Mouse (Mus musculus) kidney, adult 2 months (tissue): ENCODE results near the gene Adamtsl3. TPM values are rescaled to one million over a fixed set of nuclear protein-coding genes. Genes with fewer than 3 reads are reported as not detected.

ENCODE experiments used
- DNase-seq: peaks from one replicate; pipeline ENCODE4 v3.0.0; 2021
- H3K27ac ChIP-seq: fragments of 200-500 bp; 2 replicates; pipeline ENCODE4 v1.5.1; 2012; ENCODE audit warnings: low read depth, low read length, control low read depth, inconsistent platforms; ENCODE audit not compliant: insufficient read depth
- H3K27me3 ChIP-seq: fragments of 200-500 bp; replicated peaks from 2 replicates; pipeline ENCODE4 v1.6.1; 2012; ENCODE audit warnings: mild to moderate bottlenecking, moderate library complexity, low read length, inconsistent platforms; ENCODE audit not compliant: control insufficient read depth, insufficient read depth
- H3K36me3 ChIP-seq: fragments of 200-500 bp; 2 replicates; pipeline ENCODE4 v1.6.1; 2012; ENCODE audit warnings: mild to moderate bottlenecking, moderate library complexity, low read length, inconsistent platforms; ENCODE audit not compliant: control insufficient read depth, insufficient read depth
- H3K4me1 ChIP-seq: fragments of 200-500 bp; 2 replicates; pipeline ENCODE4 v1.6.1; 2011; ENCODE audit warnings: low read length; ENCODE audit not compliant: control insufficient read depth, insufficient read depth
- H3K4me3 ChIP-seq: fragments of 200-500 bp; 2 replicates; pipeline ENCODE4 v1.5.1; 2011; ENCODE audit warnings: mild to moderate bottlenecking, low read depth, low read length, control low read depth; ENCODE audit not compliant: insufficient read depth
- CTCF ChIP-seq: fragments of 200-500 bp; conservative IDR thresholded peaks from 2 replicates; pipeline ENCODE4 v1.5.1; 2011; ENCODE audit warnings: low read depth, mild to moderate bottlenecking, control low read depth, low read length, moderate library complexity, mixed read lengths; ENCODE audit not compliant: insufficient read depth, insufficient read length
- POLR2A ChIP-seq: fragments of 200-500 bp; IDR thresholded peaks from one replicate; pipeline ENCODE4 v1.6.1; 2011; ENCODE audit warnings: low read depth, low read length, control low read depth
- WGBS: fragments of 180-500 bp; shearing (Covaris S2); methylation state at CpG from one replicate; pipeline ENCODE4 v1.1.7; 2018; 5-methylcytosine and 5-hydroxymethylcytosine counted together
- polyA plus RNA-seq: library from polyadenylated mRNA; depleted of rRNA; stranded (reverse); fragments of >200 nt; gene quantifications from 2 replicates; pipeline ENCODE4 v1.2.3, GENCODE M21; 2012

Gene Adamtsl3
- polyA plus RNA-seq, 1 experiment, result 0.41 TPM

- TF ChIP-seq POLR2A, result no peak
- no peak for TF ChIP-seq CTCF
- no peak overlapping the region for H3K27ac ChIP-seq
- H3K36me3 ChIP-seq, result no peaks in the 10 kb centered on the region
- no peak for DNase-seq
- H3K27me3 ChIP-seq, result no peaks in the 10 kb centered on the region
- H3K4me1 ChIP-seq, result no peaks in the 10 kb centered on the region
- 87% methylated on average over 4 of the region's 4 CpGs for WGBS
- H3K4me3 ChIP-seq, result no peak overlapping the region
These were observed 24.7 kb downstream of the Adamtsl3 start for GRCm38 (mm10) chr7:82360186-82360585.

DNA sequence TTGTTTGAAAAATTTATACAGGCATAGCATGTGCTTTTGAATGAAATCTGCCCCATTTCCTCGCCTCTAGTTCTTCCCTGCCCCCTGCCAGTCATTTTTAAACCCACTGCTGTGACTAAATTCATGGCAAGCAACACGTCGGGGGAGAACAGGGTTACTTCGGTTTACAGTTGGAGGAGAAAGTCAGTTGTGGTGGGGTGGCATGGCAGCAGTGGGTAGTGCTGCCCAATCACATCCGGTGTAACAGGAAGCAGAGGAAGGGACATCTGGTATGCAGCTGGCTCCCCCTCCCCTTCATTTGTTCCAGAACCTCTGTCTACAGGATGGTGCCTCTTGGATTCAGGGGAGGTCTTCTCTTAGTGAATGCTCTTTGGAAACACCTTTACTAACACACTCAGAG is 25.6 kb downstream of the Adamtsl3 start:
- H3K27me3 ChIP-seq, result no peaks in the 10 kb centered on the region
- DNase-seq, result no peak
- no peaks in the 10 kb centered on the region for H3K4me1 ChIP-seq
- H3K4me3 ChIP-seq, result no peak overlapping the region
- no peak for TF ChIP-seq POLR2A
- H3K27ac ChIP-seq, result no peak overlapping the region
- 77% methylated on average over 5 of the region's 5 CpGs for WGBS
- no peaks in the 10 kb centered on the region for H3K36me3 ChIP-seq

DNA sequence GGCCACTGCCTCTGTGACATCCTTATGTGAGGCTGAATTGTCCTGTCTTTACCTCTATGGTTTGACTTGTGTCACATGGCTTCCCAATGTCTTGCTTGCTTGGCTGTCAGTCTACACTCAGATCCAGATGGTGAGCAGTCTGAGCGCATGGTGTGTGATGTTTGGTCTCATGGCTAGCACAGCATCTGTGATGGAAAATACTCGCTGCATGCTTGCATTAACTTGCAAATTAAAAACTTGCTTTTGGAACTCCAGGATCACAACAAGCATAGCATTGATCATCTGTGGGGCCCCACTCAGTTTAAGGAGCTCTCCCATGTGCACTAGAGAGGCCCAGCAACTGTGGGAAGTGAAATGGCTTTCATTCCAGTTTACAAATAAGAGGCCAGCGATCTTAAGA is 29.1 kb downstream of the Adamtsl3 start:
- 83% methylated on average over 3 of the region's 3 CpGs for WGBS
- Histone ChIP-seq H3K4me3 (no peak overlapping the region), H3K4me1 (no peaks in the 10 kb centered on the region), H3K27ac (no peak overlapping the region), H3K36me3 (no peaks in the 10 kb centered on the region), H3K27me3 (no peaks in the 10 kb centered on the region)
- TF ChIP-seq POLR2A, result no peak
- no peak for TF ChIP-seq CTCF
- DNase-seq, result no peak

DNA sequence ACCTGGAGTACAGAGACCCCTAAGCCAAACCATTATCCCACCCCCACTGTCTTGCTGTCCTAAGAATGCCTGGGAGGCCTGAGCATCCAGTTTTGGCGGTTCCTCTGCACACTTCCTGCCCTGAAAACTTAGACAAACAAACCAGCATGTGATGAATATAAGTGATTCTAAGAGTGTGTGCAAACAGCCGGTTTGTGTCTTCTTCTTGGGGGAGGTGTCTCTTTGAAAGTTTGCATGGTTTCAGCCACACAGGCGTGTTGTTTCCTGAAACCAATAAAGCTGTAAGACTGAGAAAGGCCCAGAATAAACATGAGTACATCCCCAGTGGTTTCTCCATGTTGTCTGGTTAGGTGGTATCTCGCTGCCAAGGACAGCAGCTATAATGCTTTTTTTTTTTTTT is 30.6 kb downstream of the Adamtsl3 start:
- no peak for TF ChIP-seq POLR2A
- no peak for TF ChIP-seq CTCF
- no peaks in the 10 kb centered on the region for H3K36me3 ChIP-seq
- no peak overlapping the region for H3K27ac ChIP-seq
- no peak for DNase-seq
- no peaks in the 10 kb centered on the region for H3K4me1 ChIP-seq
- H3K27me3 ChIP-seq, result no peaks in the 10 kb centered on the region
- no peak overlapping the region for H3K4me3 ChIP-seq
- 54% methylated on average over 4 of the region's 4 CpGs for WGBS

GRCm38 (mm10) chr7:82366471-82366870 is 31.0 kb downstream of the Adamtsl3 start:
- no peaks in the 10 kb centered on the region for H3K4me1 ChIP-seq
- H3K36me3 ChIP-seq, result no peaks in the 10 kb centered on the region
- H3K4me3 ChIP-seq, result no peak overlapping the region
- TF ChIP-seq CTCF (no peak), POLR2A (no peak)
- DNase-seq, result no peak
- 84% methylated on average over 5 of the region's 5 CpGs for WGBS
- no peak overlapping the region for H3K27ac ChIP-seq
- no peaks in the 10 kb centered on the region for H3K27me3 ChIP-seq

DNA sequence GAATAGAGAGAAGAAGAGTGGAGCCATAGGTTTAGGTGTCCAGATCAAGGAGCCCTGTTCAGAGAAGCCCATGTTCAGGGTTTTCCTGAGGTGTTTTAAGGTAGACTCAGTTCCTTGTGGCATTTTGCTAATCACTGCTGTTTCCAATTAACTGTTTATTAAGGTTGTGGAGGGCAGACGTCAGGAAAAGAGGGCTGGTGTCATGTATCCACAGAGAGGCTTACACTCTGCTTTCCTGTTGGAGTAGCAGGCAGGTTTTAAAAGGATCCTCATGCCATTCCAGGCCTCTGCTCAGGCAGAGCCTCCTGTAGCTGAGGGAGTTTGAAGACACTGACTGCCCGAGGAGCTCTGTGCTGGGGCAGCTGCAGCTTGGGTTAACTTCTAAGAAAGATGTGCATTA is 32.6 kb downstream of the Adamtsl3 start:
- no peak overlapping the region for H3K4me3 ChIP-seq
- H3K4me1 ChIP-seq, result no peaks in the 10 kb centered on the region
- no peak overlapping the region for H3K27ac ChIP-seq
- H3K36me3 ChIP-seq, result no peaks in the 10 kb centered on the region
- DNase-seq, result no peak
- no peak for TF ChIP-seq CTCF
- no peak for TF ChIP-seq POLR2A
- WGBS, result 38% methylated on average over 2 of the region's 2 CpGs
- no peaks in the 10 kb centered on the region for H3K27me3 ChIP-seq

DNA sequence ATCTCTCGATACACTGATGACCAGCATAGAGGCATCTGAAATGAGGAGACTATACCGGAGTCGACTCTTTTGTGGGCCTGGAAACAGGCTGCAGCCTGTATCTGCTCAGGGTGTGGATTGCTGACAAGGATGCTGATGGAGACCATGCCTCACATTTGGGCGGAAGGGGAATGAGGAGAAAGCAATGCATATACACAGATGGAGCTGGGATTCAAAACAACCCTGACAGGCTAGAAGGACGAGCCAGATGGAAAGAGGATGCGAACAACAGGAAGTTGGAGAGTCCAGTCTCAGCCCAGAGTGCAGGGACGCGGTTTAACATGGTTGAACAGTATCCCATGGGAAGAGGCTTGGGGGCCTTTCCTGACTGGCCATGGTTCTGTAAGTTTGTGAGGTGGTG is 34.6 kb downstream of the Adamtsl3 start:
- no peaks in the 10 kb centered on the region for H3K4me1 ChIP-seq
- WGBS, result 80% methylated on average over 8 of the region's 8 CpGs
- no peaks in the 10 kb centered on the region for H3K36me3 ChIP-seq
- no peaks in the 10 kb centered on the region for H3K27me3 ChIP-seq
- no peak for DNase-seq
- no peak overlapping the region for H3K4me3 ChIP-seq
- no peak overlapping the region for H3K27ac ChIP-seq
- no peak for TF ChIP-seq POLR2A
- TF ChIP-seq CTCF, result no peak

- H3K36me3 ChIP-seq, result no peaks in the 10 kb centered on the region
- peak; percentile 48 for DNase-seq
- 31% methylated on average over 3 of the region's 3 CpGs for WGBS
- H3K4me3 ChIP-seq, result no peak overlapping the region
- no peak overlapping the region for H3K27ac ChIP-seq
- no peaks in the 10 kb centered on the region for H3K27me3 ChIP-seq
- TF ChIP-seq POLR2A (no peak), CTCF (no peak)
- H3K4me1 ChIP-seq, result no peaks in the 10 kb centered on the region
These were observed 35.9 kb downstream of the Adamtsl3 start for GRCm38 (mm10) chr7:82371411-82371810.
